Mouse (Mus musculus): ENCODE data around the gene Slf2.

- no peak for TF ChIP-seq MYOD1 (IDR thresholded peaks at IDR 0.05; ENCODE audit: control insufficient read depth in 1 of 3, insufficient read length in 2 of 3, low read depth in 2 of 3)
- no peak for TF ChIP-seq POLR2A (IDR thresholded peaks at IDR 0.05; ENCODE audit: insufficient read length, low read depth)
- no peak for TF ChIP-seq CEBPB (IDR thresholded peaks at IDR 0.05; ENCODE audit: insufficient read depth, poor library complexity, severe bottlenecking)
Observed at GRCm38 (mm10) chr19:44899104-44899793, 31.7 kb upstream of the Slf2 start.
